Mouse (Mus musculus) mesoderm, embryonic 11.5 days (tissue): Measurements from ENCODE around the gene Wdr20.

Experiments
- DNase-seq: peaks from one replicate; pipeline ENCODE4 v3.0.0-alpha.2; 2012; ENCODE audit warnings: low read depth, low spot score

Gene Wdr20

DNA sequence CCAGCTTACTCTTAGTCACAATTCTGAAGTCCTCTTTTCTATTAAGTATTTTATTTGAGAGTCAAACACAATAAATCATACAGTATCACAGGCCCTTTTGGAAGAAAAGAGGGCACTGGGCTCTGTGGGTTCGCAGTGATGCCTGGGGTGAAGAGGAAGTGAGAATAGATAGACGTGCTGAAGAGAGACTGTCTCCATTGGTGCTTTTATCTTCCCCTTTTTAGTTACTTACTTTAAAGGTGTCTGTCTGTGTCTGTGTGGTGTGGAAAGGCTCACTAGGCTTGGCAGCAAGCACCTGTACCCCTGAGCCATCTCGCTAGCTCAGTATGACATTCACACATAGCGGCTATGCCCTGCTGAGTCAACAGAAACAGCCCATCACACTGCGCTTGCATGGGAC lies 40.1 kb downstream of the Wdr20 start:
- DNase-seq: no peak

DNA sequence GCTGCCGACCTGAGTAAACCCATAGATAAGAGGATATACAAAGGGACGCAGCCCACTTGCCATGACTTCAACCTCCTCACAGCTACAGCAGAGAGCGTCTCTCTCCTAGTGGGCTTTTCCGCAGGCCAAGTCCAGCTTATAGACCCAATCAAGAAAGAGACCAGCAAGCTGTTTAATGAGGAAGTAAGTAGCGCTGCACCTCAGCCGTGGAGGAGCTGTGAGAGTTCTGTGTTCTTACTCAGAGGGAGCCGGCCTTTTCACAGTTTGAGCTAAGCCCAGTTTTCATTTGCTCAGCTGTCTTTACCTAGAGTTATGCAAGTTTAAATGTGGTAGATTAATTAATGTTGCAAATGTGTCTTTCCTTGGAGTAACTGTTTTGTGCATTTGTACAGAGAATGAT lies 41.6 kb downstream of the Wdr20 start:
- DNase-seq: no peak

DNA sequence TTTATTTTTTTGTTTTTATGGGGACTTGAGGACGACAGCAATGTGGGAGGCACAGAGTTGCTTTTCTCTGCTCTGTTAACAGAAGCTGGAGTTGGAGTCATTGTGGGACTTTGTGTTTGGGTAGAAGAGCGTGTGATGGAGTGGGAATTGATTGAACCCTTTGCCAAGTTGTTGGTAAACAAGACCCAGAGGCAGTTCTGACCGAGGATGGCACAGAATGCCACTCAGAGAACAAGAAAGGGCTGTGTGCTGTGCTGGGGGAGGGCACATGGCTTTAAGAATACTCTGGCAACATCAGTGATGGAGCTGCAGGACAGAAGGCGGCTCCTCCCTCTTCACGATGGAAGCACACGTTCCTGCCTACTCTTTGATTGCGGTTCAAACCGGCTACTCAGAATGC lies 43.4 kb downstream of the Wdr20 start:
- no peak for DNase-seq

DNA sequence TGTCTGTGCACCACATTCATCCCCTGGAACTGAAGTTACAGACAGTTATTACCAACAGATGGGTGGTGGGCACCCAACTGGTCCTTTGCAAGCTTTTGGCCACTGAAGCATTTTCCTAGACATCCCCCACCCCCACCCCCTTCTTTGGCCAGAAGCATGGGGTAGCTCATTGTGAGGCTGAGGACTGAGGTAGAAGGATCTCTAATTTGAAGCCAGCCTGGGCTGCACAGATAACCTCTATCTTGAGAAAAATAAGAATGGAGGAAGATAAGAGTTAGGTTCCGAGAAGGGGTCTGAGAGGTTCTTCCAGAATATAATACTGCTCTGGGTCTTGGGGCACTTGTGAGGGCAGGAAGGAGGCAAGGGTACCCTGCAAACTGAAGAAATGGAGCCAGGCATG lies 44.5 kb downstream of the Wdr20 start:
- no peak for DNase-seq

DNA sequence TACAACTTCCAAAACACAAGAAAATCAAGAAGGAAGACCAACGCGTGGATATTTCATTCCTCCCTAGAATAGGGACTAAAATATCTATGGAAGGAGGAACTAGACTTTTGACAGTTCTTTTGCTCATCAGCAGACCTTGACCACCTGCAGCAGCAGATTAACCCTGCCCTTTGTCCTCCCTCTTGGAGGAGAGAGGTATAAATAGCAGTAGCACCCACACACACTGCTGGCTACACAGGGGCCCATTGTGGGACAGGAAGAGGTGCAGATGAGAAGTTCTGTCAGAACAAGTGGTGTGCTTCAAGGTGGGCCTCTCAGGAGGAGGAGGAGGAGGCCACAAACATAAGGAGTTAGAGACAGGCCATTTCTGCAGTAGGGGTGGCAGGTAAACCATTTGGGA lies 46.5 kb downstream of the Wdr20 start:
- DNase-seq: no peak

DNA sequence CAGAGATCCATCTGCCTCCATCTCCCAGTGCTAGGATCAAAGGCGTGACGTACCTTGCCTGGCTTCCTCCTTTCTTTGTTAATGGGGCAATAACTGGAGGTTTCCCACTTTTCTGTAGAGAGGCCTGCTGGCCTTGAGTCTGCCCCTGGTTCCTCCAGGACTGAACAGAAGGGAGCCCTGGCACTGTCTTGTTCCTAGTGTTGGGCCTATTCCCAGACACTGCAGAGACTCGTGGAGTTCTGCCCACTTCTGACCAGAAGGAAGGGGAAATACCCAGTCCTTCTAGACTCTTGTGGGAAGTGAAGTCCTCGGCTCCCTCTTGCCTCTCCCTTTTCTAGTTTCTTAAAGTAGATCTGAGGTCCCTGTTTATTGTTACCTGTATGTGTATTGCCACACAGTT lies 48.5 kb downstream of the Wdr20 start:
- no peak for DNase-seq

DNA sequence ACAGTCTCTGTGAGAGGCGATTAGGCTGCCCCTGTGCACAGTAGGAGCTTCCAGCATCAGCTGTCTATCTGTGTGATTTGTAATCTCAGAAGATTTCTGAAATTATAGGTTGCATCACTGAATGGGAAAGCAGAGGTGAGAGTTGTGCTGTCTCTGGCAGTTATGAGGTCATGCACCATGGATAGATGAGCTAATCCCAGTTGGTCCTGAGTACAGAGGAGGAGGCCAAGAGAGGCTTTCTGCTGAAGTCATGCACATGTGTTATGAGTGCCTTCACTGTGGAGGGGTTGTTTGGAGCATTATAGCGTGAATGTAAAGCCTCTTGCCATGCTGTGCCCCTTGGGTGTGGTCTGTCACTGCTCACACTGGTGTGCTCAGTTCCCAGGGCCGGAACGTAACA lies 52.8 kb downstream of the Wdr20 start:
- no peak for DNase-seq

DNA sequence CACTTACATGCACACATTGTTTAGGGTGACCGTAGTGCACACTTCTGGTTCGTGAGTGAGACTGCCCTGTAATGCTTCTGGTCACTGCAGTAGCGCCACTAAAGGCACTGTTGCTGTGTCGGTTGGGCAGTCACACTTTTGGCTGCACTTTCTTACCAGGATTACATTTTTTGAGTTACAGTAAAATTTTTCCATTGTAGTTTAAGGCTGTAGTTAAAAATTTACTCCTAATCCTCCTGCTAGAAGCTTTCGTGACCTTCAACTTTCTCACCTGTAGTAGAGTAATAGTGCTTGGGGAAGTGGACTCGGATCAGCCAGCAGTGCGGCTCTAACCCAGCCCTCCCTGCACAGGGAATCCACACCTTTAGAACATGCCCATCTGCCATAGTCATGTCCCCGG lies 53.3 kb downstream of the Wdr20 start:
- no peak for DNase-seq

DNA sequence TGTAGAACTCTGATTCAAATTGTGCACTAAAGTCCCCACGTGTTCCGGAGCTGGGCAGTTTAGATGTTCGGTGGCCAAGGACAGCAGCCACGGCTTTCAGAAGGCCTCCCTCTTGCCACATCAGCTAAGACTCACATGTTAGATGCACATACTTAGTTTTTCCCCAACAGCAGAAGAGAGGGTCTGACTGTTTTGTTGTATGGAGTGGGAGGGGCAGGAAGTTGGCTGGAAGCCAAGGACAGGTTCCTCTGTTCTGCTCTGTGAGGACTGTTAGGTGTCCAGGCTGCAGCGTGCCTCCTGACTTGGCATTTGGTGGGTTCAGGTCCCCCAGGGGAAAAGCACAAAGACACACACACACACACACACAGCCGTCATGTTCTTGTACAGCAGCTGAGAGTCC lies 57.3 kb downstream of the Wdr20 start:
- no peak for DNase-seq

DNA sequence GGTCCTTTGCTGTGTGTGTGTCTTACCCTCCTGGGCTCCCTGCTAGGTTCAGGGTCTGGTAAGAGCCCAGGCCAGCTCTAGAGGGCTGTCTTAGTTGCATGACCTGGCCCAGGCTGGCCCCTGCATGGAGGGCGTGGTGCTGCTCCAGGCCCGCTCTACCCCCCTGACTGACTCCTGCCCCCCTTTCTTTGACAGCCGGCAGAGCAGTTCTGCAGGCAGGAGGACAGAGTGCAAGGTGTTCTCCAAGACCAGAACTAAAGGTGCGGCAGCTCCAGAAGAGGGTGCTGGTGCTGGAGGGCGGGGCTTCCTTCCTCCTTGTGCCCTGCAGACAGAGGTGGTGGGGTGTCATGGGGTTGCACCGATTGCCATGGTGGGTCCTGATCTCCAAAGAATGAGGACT lies 59.0 kb downstream of the Wdr20 start:
- no peak for DNase-seq

DNA sequence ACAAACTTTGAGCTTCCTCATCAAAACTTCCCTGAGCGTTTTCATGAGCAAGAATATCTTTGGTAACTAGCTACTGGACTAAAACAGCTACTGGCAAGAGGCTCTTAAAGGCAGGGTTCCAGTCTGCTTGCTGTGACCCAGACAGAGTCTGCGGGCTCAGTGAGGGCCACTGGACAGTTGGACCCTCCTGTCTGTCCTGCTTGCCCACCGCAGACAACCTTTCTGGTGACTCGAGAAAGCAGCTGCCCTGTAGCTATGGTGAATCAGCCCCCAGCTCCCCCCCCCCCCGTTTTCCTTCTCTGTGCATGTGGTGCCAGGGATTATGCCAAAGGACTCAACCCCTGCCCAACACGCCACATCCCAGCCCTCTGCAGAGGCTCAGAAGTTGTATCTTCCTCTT lies 59.5 kb downstream of the Wdr20 start:
- no peak for DNase-seq

DNA sequence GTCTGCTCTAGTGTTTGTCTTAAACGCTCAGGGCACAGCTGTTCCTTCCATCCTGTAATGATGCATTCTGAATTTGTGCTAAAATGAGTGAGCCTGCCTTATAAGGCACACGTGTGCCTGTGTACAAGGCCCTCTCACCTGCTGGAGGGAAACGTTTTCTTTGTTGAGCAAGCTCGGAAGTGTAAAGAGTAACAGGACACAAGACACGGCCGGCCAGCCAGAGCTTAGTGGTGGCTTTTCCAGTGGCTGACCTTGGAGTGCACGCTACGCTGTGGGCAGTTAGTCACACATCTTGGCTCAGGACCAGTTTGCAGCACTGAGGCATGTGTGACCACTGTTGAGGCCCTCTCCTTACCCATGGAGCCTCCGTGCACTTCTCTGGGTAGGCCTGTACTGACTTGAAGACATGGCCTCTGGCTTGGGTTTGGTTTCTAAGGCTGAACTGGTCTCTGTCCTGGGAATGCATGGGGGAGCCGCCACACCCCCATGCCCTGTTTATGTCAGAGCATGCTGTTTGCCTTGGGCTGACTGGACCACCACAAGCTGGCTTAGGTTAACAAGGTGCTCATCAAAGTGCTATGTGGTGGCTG lies 60.2 kb downstream of the Wdr20 start:
- no peak for DNase-seq

DNA sequence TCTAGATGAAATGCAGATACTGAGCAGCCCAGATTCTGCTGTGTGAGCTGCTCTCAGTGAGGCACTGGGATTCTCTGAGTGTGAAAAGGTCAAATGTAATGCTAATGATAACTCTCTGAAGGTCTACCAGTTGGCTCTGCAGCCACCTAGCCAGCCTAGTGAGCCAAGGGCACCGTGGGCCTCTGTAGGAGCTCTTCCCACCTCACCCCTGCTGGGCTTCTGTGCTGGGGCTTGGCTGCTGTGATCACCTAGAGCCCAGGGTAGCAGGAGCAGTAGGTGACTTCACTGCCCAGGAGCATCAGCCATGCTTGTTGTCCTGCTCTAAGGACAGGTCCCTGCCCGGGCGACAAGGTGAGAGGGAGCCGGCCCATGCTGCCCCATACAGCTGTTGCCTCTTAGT lies 61.5 kb downstream of the Wdr20 start:
- no peak for DNase-seq

DNA sequence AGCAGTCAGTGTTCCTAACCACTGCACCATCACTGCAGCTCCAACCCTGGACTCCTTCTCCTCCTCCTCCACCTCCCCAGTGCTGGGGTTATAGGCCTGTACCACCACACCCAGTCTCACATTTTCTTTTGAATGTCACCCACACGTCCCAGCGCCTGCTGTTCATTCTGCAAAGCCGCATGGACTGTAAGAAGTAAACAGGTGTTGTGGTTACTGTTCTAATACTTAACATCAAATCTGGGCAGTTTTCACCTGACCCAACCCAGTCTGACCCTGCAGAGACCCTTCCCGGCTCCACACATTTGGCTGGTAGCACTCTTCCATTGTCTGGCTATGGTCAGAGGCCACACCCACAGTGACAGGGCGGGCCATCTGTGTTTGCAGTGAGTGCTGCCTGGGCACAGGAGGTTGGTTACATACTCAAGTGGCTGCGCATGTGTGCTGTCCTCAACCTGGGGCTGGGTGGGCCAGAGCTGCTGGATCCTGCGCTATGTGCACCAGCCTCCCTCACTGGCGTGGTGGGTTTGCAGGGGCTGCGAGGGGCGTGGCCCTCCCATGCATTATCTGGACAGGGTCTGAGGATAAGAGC lies 64.2 kb downstream of the Wdr20 start:
- DNase-seq: no peak

DNA sequence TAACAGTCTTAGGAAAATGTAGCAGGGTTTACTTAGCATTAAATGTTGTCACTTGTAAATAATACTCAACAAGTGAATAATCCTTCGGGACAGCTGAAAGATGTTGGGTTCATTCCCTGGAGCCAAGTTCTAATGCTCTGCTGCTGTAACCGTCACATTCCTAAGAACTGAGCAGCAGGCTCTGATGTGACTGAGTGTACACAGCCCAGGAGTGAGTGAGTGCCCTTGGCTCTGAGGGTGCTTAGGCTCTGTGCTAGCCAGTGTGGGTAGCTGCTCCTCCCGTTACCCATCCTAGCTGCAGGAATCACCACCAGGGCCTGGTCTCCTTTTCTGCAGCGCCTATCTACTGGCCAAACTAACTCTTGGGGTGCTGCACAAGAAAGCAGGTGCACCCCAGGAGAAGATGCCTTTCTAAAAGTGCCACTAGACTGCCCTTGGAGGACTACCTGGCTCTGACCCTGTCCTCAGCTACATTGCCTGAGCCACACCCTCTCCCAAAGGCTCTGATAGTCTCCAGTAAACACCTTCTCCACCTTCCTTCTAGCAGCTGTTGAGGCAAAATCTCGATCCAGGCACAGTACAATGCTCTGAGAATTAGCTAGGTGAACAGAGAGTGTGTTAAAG lies 65.0 kb downstream of the Wdr20 start:
- DNase-seq: no peak

DNA sequence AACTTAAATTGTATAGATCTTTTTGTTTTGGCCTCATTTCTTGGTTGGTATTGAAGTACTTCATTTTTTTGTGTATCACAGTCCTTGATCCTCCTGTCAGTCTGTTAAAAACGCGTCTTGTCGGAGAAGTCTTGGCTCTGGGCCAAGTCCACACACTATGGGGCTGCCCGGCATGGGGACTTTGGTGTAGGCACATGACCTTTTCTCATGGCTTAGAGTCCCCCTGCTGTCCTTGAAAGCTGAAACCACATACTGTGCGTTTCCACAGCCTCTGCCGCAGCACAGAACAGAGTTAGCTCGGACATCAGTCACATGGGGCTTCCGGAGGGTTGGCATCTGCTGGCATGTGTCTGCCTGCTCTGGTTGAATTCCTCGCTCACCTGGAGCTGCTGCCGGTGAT lies 66.5 kb downstream of the Wdr20 start:
- peak; percentile 51 for DNase-seq

DNA sequence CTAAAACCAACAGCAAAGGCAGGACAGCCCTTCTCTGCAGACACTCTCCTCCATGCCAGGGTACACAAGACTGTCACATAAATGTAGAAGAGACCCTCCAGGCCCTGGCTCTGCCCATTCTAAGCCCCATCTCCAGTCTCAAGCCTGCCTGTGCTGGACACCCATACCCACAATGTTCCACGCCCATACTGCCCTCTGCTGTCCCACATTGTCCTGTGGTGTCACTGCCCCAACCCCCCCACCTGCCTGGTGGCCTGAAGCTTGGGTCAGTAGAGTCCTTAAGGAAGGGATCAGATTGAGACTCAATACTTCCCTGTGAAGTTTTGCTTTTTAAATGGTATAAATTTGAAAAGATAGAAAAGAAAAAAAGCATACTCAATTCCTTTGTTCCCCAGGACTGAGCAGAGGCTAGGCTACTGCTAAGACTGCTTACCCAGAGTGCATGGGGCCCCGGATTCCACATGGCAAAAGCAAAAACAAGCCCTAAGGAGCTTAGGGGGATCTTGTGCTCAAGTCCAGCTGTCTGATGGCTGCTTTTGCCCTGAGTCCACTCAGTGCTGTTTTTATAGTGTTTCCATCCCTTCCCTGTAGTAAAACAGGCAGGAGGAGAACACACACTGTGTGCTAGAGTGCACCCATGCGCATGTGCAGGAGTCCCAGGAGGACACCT lies 68.7 kb downstream of the Wdr20 start:
- DNase-seq: no peak

DNA sequence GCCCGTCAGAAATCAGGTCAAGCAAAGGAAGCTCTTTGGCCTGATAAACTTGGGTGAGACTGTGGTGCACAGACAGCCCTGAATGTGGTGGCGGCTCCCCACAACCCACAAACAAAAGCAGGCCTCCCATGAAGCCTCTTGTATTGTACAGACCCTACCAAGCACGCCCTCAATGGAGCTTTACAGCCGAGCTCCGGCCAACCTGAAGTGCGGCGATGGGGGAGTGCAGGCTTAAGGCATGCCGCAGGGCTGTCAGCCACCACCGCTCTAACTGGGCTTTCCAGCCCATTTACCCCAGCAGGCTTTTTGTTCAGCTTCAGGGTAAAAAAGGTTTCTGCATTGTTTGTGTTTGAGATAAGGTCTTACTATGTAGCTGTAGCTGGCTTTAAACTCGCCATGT lies 70.7 kb downstream of the Wdr20 start:
- no peak for DNase-seq

DNA sequence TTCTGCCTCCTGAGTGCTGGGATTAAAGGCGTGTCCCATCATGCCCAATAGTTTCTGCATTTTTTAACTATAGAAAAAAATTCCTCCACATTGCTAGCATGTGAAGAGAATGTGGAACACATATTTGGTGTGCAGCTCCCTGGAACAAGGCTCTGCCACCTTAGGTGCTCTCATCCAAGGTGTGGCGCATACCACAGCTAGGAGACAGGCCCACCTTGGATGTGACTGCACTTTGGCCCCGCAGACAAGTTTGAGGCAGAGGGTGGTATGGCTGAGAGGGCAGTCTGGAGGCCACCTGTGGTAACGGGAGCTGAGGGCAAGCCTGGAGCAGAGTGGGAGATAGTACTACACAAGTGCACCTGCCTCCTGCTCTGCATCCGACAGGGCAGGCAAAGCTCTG lies 71.1 kb downstream of the Wdr20 start:
- DNase-seq: no peak

DNA sequence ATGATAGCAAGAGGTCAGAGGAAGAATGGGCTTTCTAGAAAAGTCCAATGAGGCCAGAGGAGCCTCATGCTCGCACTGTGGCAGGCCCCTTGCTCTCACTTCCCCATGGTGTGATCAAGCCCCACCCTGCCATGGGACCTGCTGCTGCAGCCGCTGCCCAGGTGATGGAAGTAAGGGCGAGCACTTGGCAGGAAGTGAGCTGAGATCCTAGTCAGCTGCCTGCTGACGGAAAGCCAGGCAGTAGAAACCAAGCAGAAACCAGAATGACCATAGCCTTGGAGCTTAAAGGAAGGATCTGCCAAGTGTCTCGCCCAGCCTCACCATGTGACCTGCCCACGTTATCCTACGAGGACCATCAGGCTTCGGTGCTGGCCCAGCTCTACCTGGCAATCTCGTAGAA lies 75.4 kb downstream of the Wdr20 start:
- DNase-seq: no peak

DNA sequence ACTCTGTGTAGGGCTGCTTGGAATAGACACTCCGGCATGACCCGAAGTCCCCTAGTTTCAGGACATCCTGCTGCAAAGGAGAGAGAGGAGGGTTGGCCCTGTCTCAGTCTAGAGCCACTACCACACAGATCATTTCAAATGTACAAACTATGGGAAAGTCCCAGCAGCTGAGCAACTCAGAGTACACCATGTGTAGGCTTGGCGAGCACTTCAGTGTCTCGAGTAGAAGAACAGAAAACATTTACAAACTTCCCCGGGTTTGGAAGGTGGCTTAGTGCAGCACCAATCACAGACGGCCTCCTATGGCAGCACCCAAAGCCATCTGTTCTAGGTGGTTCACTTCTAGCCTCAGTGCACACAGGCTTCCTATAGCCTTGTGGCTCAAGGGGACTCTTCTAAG lies 75.9 kb downstream of the Wdr20 start:
- DNase-seq: no peak

DNA sequence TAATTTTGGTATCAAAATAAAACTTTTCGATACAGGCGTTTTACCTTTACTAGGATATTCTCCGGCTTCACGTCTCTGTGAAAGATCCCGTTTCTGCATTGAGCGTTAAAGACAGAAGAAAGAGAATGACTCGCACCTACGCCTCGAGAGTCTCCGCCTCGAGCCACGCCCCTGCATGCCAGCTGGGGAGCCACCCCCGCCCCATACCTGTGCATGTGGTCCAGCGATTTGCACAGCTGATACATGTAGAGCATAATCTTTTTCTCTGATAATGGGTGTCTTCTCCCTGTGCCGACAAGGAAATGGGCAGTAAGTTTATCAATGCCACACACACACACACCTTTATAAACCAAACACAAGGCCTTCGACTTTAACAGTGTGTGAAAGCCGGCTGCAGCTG lies 77.2 kb downstream of the Wdr20 start:
- no peak for DNase-seq

DNA sequence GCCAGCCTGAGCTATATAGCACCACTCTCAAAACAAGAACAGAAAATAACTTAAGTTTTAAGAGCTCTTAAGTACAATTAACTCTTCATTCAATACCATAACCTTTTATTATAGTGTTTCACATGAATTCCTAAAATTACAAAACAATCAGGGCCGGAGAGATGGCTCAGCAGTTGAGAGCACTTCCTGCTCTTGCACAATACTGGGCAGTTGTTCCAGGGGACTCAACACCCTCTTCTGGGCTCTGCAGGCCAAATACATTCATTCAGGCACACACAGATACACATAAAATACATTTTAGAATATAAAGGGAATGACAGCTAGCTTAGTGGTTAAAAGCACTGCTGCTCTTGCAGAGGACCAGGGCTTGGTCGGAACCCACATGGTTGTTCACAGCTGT lies 79.1 kb downstream of the Wdr20 start:
- DNase-seq: no peak
